Mouse (Mus musculus) embryonic facial prominence, embryonic 11.5 days (tissue): Measurements from ENCODE around the gene Gdpgp1. TPM values are rescaled to one million over a fixed set of nuclear protein-coding genes. Genes with fewer than 3 reads are reported as not detected.

ENCODE experiments used
- ATAC-seq: fragments of 200-750 bp; cut with Nextera tagmentation; replicated peaks from 2 replicates; pipeline ENCODE4 v1.8.0; 2017; ENCODE audit warnings: low read depth; ENCODE audit not compliant: insufficient number of reproducible peaks, low FRiP score, low TSS enrichment
- DNase-seq: peaks from one replicate; pipeline ENCODE4 v3.0.0-alpha.2; 2015; ENCODE audit warnings: low spot score
- H3K27ac ChIP-seq: fragments of 300-500 bp; sonication (generic); replicated peaks from 2 replicates; pipeline ENCODE4 v1.5.1; 2014; ENCODE audit warnings: mild to moderate bottlenecking, low read depth, low read length, control low read depth
- H3K27me3 ChIP-seq: fragments of 300-500 bp; sonication (generic); 2 replicates; pipeline ENCODE4 v1.6.1; 2014; ENCODE audit warnings: mild to moderate bottlenecking, low read length, moderate library complexity, mixed read lengths; ENCODE audit not compliant: control insufficient read depth, insufficient read depth
- H3K36me3 ChIP-seq: fragments of 300-500 bp; sonication (generic); replicated peaks from 2 replicates; pipeline ENCODE4 v1.6.1; 2014; ENCODE audit warnings: low read depth, mild to moderate bottlenecking, low read length, moderate library complexity, mixed read lengths; ENCODE audit not compliant: control insufficient read depth, insufficient read depth
- H3K4me1 ChIP-seq: fragments of 300-500 bp; sonication (generic); 2 replicates; pipeline ENCODE4 v1.6.1; 2014; ENCODE audit warnings: low read length, mixed read lengths; ENCODE audit not compliant: control insufficient read depth, insufficient read depth
- H3K4me2 ChIP-seq: fragments of 300-500 bp; sonication (generic); 2 replicates; pipeline ENCODE4 v1.6.1; 2014; ENCODE audit warnings: low read depth, mild to moderate bottlenecking, control low read depth, low read length, moderate library complexity
- H3K4me3 ChIP-seq: fragments of 300-500 bp; sonication (generic); 2 replicates; pipeline ENCODE4 v1.5.1; 2014; ENCODE audit warnings: low read depth, low read length, control low read depth
- H3K9ac ChIP-seq: fragments of 300-500 bp; sonication (generic); replicated peaks from 2 replicates; pipeline ENCODE4 v1.6.1; 2014; ENCODE audit warnings: mild to moderate bottlenecking, control low read depth, low read length
- H3K9me3 ChIP-seq: fragments of 300-500 bp; sonication (generic); replicated peaks from 2 replicates; pipeline ENCODE4 v1.6.1; 2016; ENCODE audit warnings: mild to moderate bottlenecking, low read length, inconsistent platforms, mixed read lengths; ENCODE audit not compliant: control insufficient read depth
- WGBS: fragments of 180-500 bp; shearing (Covaris S2); extraction: QIAGEN DNeasy Blood & Tissue Kit; methylation state at CpG from one replicate; pipeline ENCODE4 v1.1.7; 2014; 5-methylcytosine and 5-hydroxymethylcytosine counted together
- polyA plus RNA-seq: library from polyadenylated mRNA; unstranded; fragments of >200 nt; fragmentation: Nextera tagmentation; extraction: Ambion mirVana; gene quantifications from 2 replicates; pipeline ENCODE4 v1.2.1, GENCODE M21; 2014

Gene Gdpgp1
- polyA plus RNA-seq, 1 experiment from 2014 or later: 2.2 TPM

DNA sequence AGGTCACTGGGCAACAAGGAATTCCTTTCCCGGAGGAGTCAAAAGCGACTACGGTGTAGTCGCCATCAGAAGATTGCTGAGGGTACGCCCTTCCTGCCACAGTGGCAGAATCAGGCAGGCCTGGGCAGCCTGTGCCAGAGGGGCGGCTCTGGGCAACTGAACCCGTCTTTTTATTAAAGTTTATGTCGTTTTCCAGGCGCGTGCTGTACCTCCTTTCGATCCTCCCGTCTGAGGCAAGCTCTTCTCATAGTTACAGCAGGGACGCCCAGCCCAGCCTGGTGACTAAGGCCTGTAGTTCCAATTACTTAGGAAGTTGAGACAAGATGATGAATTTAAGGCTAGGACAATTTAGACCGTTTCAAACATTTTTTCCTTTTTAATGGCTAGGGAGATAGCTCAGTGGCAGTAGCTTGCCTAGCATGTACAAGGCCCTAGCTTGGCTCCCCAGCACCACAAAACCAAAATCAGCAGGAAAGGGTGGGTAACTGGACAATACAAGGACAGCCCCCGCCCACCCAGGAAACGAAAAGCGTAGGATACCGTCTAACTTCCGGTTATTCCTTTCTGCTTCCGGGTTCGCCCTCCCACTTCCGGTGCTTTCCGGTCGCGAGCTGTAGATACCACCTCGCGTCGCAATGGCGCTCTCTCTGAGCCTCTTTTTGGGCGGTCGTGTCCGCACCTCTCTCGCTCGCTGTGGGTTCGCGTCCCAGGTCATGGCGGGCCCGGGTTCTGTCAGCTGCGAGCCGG, 28.1 kb downstream of the Gdpgp1 start, which contains the start of gene Ngrn:
Ngrn (plus strand) TSS at position 591 of the 747 bp plus-strand sequence.
- no peaks in the 10 kb centered on the region for H3K4me1 ChIP-seq
- 26% methylated on average over 40 of the region's 40 CpGs for WGBS

DNA sequence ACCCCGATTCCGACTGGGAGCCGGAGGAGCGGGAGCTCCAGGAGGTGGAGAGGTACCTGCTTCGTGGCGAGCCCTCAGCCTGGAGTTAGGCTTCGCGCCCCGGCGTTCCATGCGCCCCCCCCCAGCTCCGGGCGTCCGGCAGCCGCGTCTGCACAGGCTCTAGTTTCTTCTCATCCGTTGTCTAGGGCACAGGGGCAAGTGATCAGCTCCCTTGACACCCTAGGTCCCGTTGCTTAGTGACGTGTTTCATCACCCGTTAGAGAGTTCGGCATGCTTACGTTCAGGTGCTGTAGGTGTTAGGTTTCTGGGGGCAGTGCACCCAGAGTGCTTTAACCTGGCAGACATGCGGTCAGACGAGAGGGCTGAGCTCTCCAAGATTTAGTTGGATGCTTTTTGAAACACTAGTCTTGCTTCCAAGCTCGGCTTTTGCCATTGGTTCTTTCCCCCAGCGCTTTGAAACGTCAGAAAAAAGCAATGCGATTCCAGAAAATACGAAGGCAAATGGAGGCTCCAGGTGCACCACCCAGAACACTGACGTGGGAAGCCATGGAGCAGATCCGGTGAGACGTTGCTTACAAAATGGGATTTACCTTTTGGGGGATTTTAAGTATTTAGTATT, 28.8 kb downstream of the Gdpgp1 start:
- Histone ChIP-seq H3K9me3 (no peaks in the 10 kb centered on the region), H3K4me3 (peak overlapping the region; percentile 79), H3K27me3 (no peaks in the 10 kb centered on the region), H3K4me2 (peak overlapping the region; percentile 83), H3K4me1 (no peaks in the 10 kb centered on the region), H3K36me3 (no peaks in the 10 kb centered on the region; the same call in 1 of the 2 replicates), H3K9ac (peak overlapping the region; percentile 78), H3K27ac (0 out of 2 replicates have a peak overlapping the region, but pooled peaks have one; percentile 29)
- under 1% methylated on average over 32 of the region's 32 CpGs for WGBS
- DNase-seq: peak; percentile 27
- peak; percentile 53 for ATAC-seq

More for the DNA sequence above, 28.1 kb downstream of the Gdpgp1 start, which contains the start of gene Ngrn:
- Histone ChIP-seq H3K9ac (peak within 1 kb of the TSS; percentile 78), H3K4me2 (peak within 1 kb of the TSS; percentile 83), H3K9me3 (no peaks in the 10 kb centered on the region), H3K36me3 (no peaks in the 10 kb centered on the region; the same call in 1 of the 2 replicates), H3K4me3 (peak within 1 kb of the TSS; percentile 79), H3K27ac (0 out of 2 replicates have a peak within 1 kb of the TSS, but pooled peaks have one; percentile 29), H3K27me3 (no peaks in the 10 kb centered on the region)
- DNase-seq (peak; percentile 93), ATAC-seq (peak; percentile 76)

- no peaks in the 10 kb centered on the region; the same call in 1 of the 2 replicates for H3K36me3 ChIP-seq
- H3K9me3 ChIP-seq: no peaks in the 10 kb centered on the region
- no peaks in the 10 kb centered on the region for H3K27me3 ChIP-seq
- no peak overlapping the region for H3K4me2 ChIP-seq
- no peak for DNase-seq
- no peak for ATAC-seq
- no peak overlapping the region for H3K4me3 ChIP-seq
- H3K4me1 ChIP-seq: no peaks in the 10 kb centered on the region
- H3K27ac ChIP-seq: no peak overlapping the region
- no peak overlapping the region for H3K9ac ChIP-seq
- WGBS: 95% methylated on average over 12 of the region's 12 CpGs
Observed at GRCm38 (mm10) chr7:80264606-80265005, 31.9 kb downstream of the Gdpgp1 start.

DNA sequence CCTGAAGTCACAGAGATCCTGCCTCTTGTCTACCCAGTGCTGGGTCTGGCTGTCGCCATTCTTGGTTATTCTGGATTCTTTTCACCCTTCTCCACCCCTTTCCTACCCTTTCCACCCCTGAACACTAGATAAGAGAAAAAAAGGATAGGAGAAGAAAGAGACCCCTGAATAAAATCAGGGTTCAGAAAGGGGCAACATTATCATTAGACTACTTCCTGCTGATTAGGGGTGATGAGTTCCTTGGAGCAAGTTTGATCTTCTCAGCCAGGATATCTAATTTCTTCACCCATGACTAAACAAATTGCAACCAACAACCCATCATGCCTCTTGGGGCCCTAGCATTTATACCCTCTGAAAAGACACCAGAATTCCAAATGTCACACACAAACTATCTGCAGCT, 35.1 kb downstream of the Gdpgp1 start:
- 76% methylated on average over 1 of the region's 1 CpGs for WGBS
- Histone ChIP-seq H3K27ac (no peak overlapping the region), H3K36me3 (peaks cover 2% of the 10 kb centered on the region; the same call in 1 of the 2 replicates), H3K9ac (no peak overlapping the region), H3K27me3 (no peaks in the 10 kb centered on the region), H3K9me3 (no peaks in the 10 kb centered on the region), H3K4me3 (no peak overlapping the region), H3K4me1 (no peaks in the 10 kb centered on the region), H3K4me2 (no peak overlapping the region)
- ATAC-seq (no peak), DNase-seq (no peak)

DNA sequence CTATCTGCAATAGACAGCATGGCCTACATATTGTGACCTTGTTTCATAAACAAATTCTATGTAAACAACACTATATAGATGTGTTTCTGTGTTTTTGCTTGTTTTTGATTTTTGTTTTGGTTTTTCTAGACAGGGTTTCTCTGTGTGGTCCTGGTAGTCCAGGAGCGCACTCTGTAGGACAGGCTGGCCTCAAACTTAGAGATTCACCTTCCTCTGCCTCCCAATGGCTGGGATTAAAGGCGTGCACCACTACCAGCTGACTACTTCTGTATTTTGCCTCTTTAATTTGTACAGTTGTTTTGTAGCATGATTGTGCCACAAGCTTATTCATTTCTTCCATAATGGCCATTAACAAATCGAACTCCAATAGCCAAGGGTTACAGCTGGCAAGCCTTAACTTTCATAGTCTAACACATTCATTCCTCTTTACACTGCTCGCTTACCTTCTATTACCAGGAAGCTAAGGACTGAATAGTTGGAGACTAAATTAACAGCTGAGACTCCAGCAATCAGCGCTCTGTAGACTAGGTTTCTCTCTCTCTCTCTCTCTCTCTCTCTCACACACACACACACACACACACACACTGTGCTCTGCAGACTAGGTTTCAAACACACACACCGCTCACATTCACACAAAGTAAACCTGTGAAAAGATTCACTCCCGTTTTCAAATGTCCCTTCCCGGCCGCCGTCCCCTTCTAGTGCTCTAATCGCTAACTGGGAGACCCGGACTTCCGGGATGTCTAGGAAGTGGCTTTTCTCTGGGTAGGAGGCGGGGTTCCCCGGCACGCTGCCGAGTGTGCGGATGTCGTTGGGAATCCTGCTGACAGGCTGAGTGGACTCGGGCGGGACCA, 36.5 kb downstream of the Gdpgp1 start, which contains the start of gene Vps33b:
Vps33b (plus strand) TSS at position 753 of the 854 bp plus-strand sequence.
- peak; percentile 90 for ATAC-seq
- no peaks in the 10 kb centered on the region for H3K9me3 ChIP-seq
- H3K36me3 ChIP-seq: peaks cover 4% of the 10 kb centered on the region
- no peaks in the 10 kb centered on the region for H3K4me1 ChIP-seq
- H3K27me3 ChIP-seq: no peaks in the 10 kb centered on the region
- 5% methylated on average over 21 of the region's 21 CpGs for WGBS
- peak within 1 kb of the TSS; percentile 85 for H3K4me2 ChIP-seq
- peak; percentile 97 for DNase-seq
- no peak within 1 kb of the TSS for H3K27ac ChIP-seq
- H3K4me3 ChIP-seq: peak within 1 kb of the TSS; percentile 77
- peak within 1 kb of the TSS; percentile 69 for H3K9ac ChIP-seq

DNA sequence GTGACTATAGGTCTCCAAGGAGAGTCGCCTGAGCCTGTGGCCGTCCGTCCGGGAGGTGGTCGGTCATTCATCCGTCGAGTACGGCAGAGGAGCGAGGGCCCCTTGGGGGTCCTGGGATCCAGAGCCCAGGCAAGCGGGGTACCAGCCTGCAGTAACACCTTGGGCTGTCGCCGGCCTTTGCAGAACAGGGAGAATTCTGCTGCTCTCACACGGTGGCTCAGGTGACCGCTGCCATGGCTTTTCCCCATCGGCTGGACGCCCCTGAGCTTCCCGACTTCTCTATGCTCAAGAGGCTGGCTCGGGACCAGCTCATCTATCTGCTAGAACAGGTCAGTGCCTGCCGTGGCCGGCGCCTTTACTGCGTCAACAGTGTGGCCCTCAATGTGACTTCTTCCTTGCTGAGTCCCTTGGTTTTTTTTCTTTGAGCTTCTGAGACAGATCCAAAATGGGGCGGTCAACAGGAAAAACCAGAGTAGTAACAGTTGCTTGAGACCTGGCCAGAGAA, 37.1 kb downstream of the Gdpgp1 start:
- H3K4me1 ChIP-seq: no peaks in the 10 kb centered on the region
- WGBS: 2% methylated on average over 23 of the region's 23 CpGs
- H3K4me3 ChIP-seq: peak overlapping the region; percentile 77
- H3K4me2 ChIP-seq: peak overlapping the region; percentile 85
- peaks cover 4% of the 10 kb centered on the region; the same call in 1 of the 2 replicates for H3K9me3 ChIP-seq
- DNase-seq (peak; percentile 4), ATAC-seq (peak; percentile 65)
- H3K36me3 ChIP-seq: peaks cover 11% of the 10 kb centered on the region
- H3K27ac ChIP-seq: no peak overlapping the region
- peak overlapping the region; percentile 69 for H3K9ac ChIP-seq
- no peaks in the 10 kb centered on the region for H3K27me3 ChIP-seq

DNA sequence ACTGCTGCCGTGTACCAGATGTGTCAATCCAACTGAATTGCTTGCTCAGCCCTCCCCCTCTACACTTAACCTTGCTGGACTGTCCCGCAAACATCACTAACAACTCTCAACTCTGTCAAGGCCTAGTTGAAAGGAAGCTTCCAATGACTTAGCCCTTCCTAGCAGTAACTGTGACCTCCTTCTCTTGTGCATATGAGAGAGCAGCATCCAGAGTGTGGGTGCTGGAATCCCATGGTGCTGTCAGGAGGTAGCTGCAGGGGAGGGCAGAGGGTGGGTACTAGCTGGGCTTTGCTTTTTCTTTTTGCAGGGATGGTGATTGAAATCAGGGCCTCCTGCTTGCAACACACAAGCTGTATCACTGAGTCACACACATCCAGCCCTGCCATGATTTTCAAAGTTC, 40.8 kb downstream of the Gdpgp1 start:
- Histone ChIP-seq H3K36me3 (peaks cover 20% of the 10 kb centered on the region), H3K27ac (no peak overlapping the region), H3K9me3 (peaks cover 5% of the 10 kb centered on the region; the same call in 1 of the 2 replicates), H3K4me3 (no peak overlapping the region), H3K4me2 (no peak overlapping the region), H3K9ac (no peak overlapping the region), H3K4me1 (no peaks in the 10 kb centered on the region), H3K27me3 (no peaks in the 10 kb centered on the region)
- ATAC-seq: no peak
- 92% methylated on average over 2 of the region's 2 CpGs for WGBS
- no peak for DNase-seq
